Mouse (Mus musculus) heart, adult 2 months (tissue): ENCODE results near the gene Tenm4.

Source experiments
- CTCF ChIP-seq: fragments of 200-600 bp; IDR thresholded peaks from 2 replicates; pipeline ENCODE4 v1.8.1; 2022; ENCODE audit warnings: antibody characterized with exemption, mild to moderate bottlenecking, moderate library complexity
- EP300 ChIP-seq: fragments of 200-500 bp; IDR thresholded peaks from 2 replicates; pipeline ENCODE4 v1.6.1; 2011; ENCODE audit warnings: low read depth, low read length, control low read depth; ENCODE audit not compliant: insufficient read depth
- POLR2A ChIP-seq: fragments of 200-500 bp; IDR thresholded peaks from 2 replicates; pipeline ENCODE4 v1.6.1; 2011; ENCODE audit warnings: mild to moderate bottlenecking, low read depth, low read length, control low read depth; ENCODE audit not compliant: insufficient read depth

DNA sequence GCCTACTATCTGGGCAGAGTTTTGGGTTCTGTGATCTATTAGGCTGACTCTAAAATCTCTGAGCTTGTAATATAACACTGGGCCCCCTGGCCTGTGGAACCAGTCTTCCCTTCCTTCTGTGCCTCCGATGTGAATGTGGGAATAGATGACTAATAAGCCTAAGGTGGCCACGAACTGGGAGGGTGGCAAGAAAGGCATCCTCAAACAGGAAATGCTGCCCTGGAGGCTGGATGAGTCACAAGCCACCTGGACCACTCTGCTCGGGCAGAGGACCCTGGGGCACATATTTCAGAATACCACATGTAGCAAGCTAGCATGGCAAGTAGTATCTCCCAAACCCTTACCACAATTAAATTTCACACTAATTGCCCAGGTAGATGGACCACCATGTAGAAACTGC lies 391.8 kb downstream of the Tenm4 start:
- TF ChIP-seq EP300 (no peak), CTCF (no peak), POLR2A (no peak)
